Mouse (Mus musculus) cortical plate, adult 2 months (tissue): ENCODE measurements around the gene Batf2. TPM values are rescaled to one million over a fixed set of nuclear protein-coding genes. Genes with fewer than 3 reads are reported as not detected.
"Not testable (repeated sequence)": the region's sequence is repeated elsewhere in the genome, so short reads cannot be mapped to it uniquely, and the experiment has no call there.

ENCODE experiments used
- H3K27ac ChIP-seq: fragments of 200-500 bp; 2 replicates; pipeline ENCODE4 v1.5.1; 2012; ENCODE audit warnings: low read length, control low read depth, inconsistent platforms; ENCODE audit not compliant: insufficient read depth
- H3K4me1 ChIP-seq: fragments of 200-500 bp; 2 replicates; pipeline ENCODE4 v1.6.1; 2011; ENCODE audit warnings: low read length; ENCODE audit not compliant: control insufficient read depth, insufficient read depth
- H3K4me3 ChIP-seq: fragments of 200-500 bp; 2 replicates; pipeline ENCODE4 v1.5.1; 2011; ENCODE audit warnings: mild to moderate bottlenecking, low read length, control low read depth; ENCODE audit not compliant: insufficient read depth
- CTCF ChIP-seq: fragments of 200-500 bp; IDR thresholded peaks from 2 replicates; pipeline ENCODE4 v1.5.1; 2011; ENCODE audit warnings: mild to moderate bottlenecking, control low read depth, low read length; ENCODE audit not compliant: insufficient read depth; ENCODE audit errors: extremely low read depth
- POLR2A ChIP-seq: fragments of 200-500 bp; IDR thresholded peaks from 2 replicates; pipeline ENCODE4 v1.6.1; 2011; ENCODE audit warnings: mild to moderate bottlenecking, low read length, control low read depth; ENCODE audit not compliant: insufficient read depth; ENCODE audit errors: extremely low read depth
- polyA plus RNA-seq: library from polyadenylated mRNA; depleted of rRNA; stranded (reverse); fragments of >200 nt; gene quantifications from 2 replicates; pipeline ENCODE4 v1.2.3, GENCODE M21; 2012

The Batf2 gene
- polyA plus RNA-seq, 1 experiment, result 0.50 TPM

- Histone ChIP-seq H3K4me3 (no peak overlapping the region), H3K4me1 (no peaks in the 10 kb centered on the region), H3K27ac (peak overlapping the region; percentile 86)
- no peak for TF ChIP-seq POLR2A
- no peak for TF ChIP-seq CTCF
Observed at GRCm38 (mm10) chr19:6132171-6132827, 8.5 kb upstream of the Batf2 start.

- not testable (repeated sequence) for H3K4me3 ChIP-seq, H3K4me1 ChIP-seq, H3K27ac ChIP-seq
Observed at GRCm38 (mm10) chr19:6133197-6133596, 7.6 kb upstream of the Batf2 start.

- TF ChIP-seq CTCF, result no peak
- no peak for TF ChIP-seq POLR2A
- no peak overlapping the region for H3K27ac ChIP-seq
- no peak overlapping the region for H3K4me3 ChIP-seq
- H3K4me1 ChIP-seq, result peaks cover 3% of the 10 kb centered on the region; the same call in 1 of the 2 replicates
Observed at GRCm38 (mm10) chr19:6136397-6136796, 4.4 kb upstream of the Batf2 start.

GRCm38 (mm10) chr19:6139701-6140100 is 1.1 kb upstream of the Batf2 start:
- Histone ChIP-seq H3K27ac (no peak overlapping the region), H3K4me3 (peak overlapping the region; percentile 77; the same call in 1 of the 2 replicates), H3K4me1 (peaks cover 3% of the 10 kb centered on the region; the same call in 1 of the 2 replicates)
- TF ChIP-seq CTCF, result no peak
- no peak for TF ChIP-seq POLR2A

GRCm38 (mm10) chr19:6140374-6140677 is 457 bp upstream of the Batf2 start:
- peak overlapping the region; percentile 83 for H3K27ac ChIP-seq
- peak overlapping the region; percentile 77 for H3K4me3 ChIP-seq

GRCm38 (mm10) chr19:6141394-6141749 is 589 bp downstream of the Batf2 start, which contains the start of gene Arl2:
Arl2 (minus strand) TSS chr19:6141548.
- Histone ChIP-seq H3K4me1 (peaks cover 3% of the 10 kb centered on the region; the same call in 1 of the 2 replicates), H3K27ac (peak within 1 kb of the TSS; percentile 98), H3K4me3 (peak within 1 kb of the TSS; percentile 77)
- no peak; the same call in 1 of the 2 replicates for TF ChIP-seq POLR2A
- TF ChIP-seq CTCF, result peak; percentile 50

More at GRCm38 (mm10) chr19:6140374-6140677, 457 bp upstream of the Batf2 start:
- peaks cover 3% of the 10 kb centered on the region; the same call in 1 of the 2 replicates for H3K4me1 ChIP-seq
- TF ChIP-seq CTCF (no peak), POLR2A (no peak)

GRCm38 (mm10) chr19:6144842-6145241 is 4.1 kb downstream of the Batf2 start:
- no peak overlapping the region for H3K27ac ChIP-seq
- TF ChIP-seq POLR2A (no peak), CTCF (no peak)
- no peak overlapping the region for H3K4me3 ChIP-seq
- H3K4me1 ChIP-seq, result peaks cover 2% of the 10 kb centered on the region; the same call in 1 of the 2 replicates

GRCm38 (mm10) chr19:6155174-6155573 is 14.4 kb downstream of the Batf2 start:
- Histone ChIP-seq H3K4me1 (no peaks in the 10 kb centered on the region), H3K4me3 (no peak overlapping the region), H3K27ac (no peak overlapping the region)
- TF ChIP-seq POLR2A (no peak), CTCF (no peak)

- no peak for TF ChIP-seq POLR2A
- 0 out of 2 replicates have a peak, but pooled peaks have one; percentile 3 for TF ChIP-seq CTCF
- no peak overlapping the region for H3K27ac ChIP-seq
- no peak overlapping the region for H3K4me3 ChIP-seq
- no peaks in the 10 kb centered on the region for H3K4me1 ChIP-seq
Observed at GRCm38 (mm10) chr19:6156372-6156771, 15.6 kb downstream of the Batf2 start.

GRCm38 (mm10) chr19:6157220-6157619 is 16.4 kb downstream of the Batf2 start:
- Histone ChIP-seq H3K4me3 (no peak overlapping the region), H3K27ac (no peak overlapping the region), H3K4me1 (no peaks in the 10 kb centered on the region)
- TF ChIP-seq POLR2A (no peak), CTCF (no peak)
